Mouse (Mus musculus) neural tube, embryonic 14.5 days (tissue): ENCODE results near the gene Gm14151. TPM values are rescaled to one million over a fixed set of nuclear protein-coding genes. Genes with fewer than 3 reads are reported as not detected.

Experiments
- polyA plus RNA-seq: library from polyadenylated mRNA; unstranded; fragments of >200 nt; fragmentation: Nextera tagmentation; extraction: Ambion mirVana; gene quantifications from 2 replicates; pipeline ENCODE4 v1.2.1, GENCODE M21; 2014

Gm14151 gene
- polyA plus RNA-seq, 1 experiment from 2014 or later = not detected

Other genes starting within 250 kb of the Gm14151 start
- gene Abhd12, start 187.6 kb downstream of the Gm14151 start, polyA plus RNA-seq = 125 and 135 TPM in 2 replicates
- 11.5 and 15.2 TPM in 2 replicates for gene Gins1, start 186.9 kb downstream of the Gm14151 start, polyA plus RNA-seq
- gene Ninl, start 53.0 kb downstream of the Gm14151 start, polyA plus RNA-seq = 4.7 and 5.0 TPM in 2 replicates
- gene Nanp, start 53.0 kb downstream of the Gm14151 start, polyA plus RNA-seq = 31.7 and 35.5 TPM in 2 replicates
- not detected in 2 replicates for gene Gm14147, start 5.9 kb upstream of the Gm14151 start, polyA plus RNA-seq